In genomic region chr13:89170040-89170439, GRCm38 (mm10) we compare ENCODE assay signal across 23 mouse cellular contexts.
"Had no signal": no experiment of that assay in that cellular context is flagged by ENCODE, and none has a peak within 500 bp of the region (broad histone marks: within the 10 kb centered on the region; RNA-seq: fewer than 3 reads in every experiment).

No protein-coding gene starts in this region.

- H3K4me2 ChIP-seq: heart, embryonic 11.5 days; heart, embryonic 13.5 days; heart, embryonic 15.5 days; hindbrain, embryonic 14.5 days; intestine, embryonic 15.5 days; limb, embryonic 12.5 days had no signal

- ATAC-seq: forebrain, postnatal 0 days; inflammation-experienced regulatory T-cells, adult 6 months; intestine, embryonic 15.5 days; intestine, postnatal 0 days had no signal

- H3K4me1 ChIP-seq: heart, embryonic 13.5 days; heart, embryonic 15.5 days; intestine, embryonic 15.5 days; limb, embryonic 10.5 days; limb, embryonic 12.5 days had no signal

- H3K27me3 ChIP-seq: heart, embryonic 13.5 days; heart, embryonic 15.5 days; intestine, embryonic 15.5 days; limb, embryonic 12.5 days had no signal

- H3K4me3 ChIP-seq: heart, adult 2 months; heart, embryonic 13.5 days; heart, embryonic 15.5 days; intestine, embryonic 15.5 days; layer of hippocampus, adult 2 months; left cerebral cortex, adult 2 months; limb, embryonic 10.5 days; limb, embryonic 12.5 days had no signal

- H3K27ac ChIP-seq: heart, adult 2 months; heart, embryonic 13.5 days; heart, embryonic 15.5 days; hindbrain, embryonic 14.5 days; intestine, embryonic 15.5 days; layer of hippocampus, adult 2 months; left cerebral cortex, adult 2 months; limb, embryonic 10.5 days; limb, embryonic 12.5 days had no signal

- H3K9me3 ChIP-seq: heart, embryonic 13.5 days; heart, embryonic 15.5 days; intestine, embryonic 15.5 days; limb, embryonic 10.5 days; limb, embryonic 12.5 days had no signal

- H3K9ac ChIP-seq: forebrain, postnatal 0 days; heart, embryonic 13.5 days; heart, embryonic 15.5 days; hindbrain, embryonic 14.5 days; intestine, embryonic 15.5 days; limb, embryonic 12.5 days had no signal

- H3K36me3 ChIP-seq: heart, embryonic 13.5 days; heart, embryonic 15.5 days; intestine, embryonic 15.5 days; limb, embryonic 10.5 days; limb, embryonic 12.5 days had no signal

- DNase-seq: forebrain, postnatal 0 days; gastrocnemius, postnatal 14 days; gastrocnemius, postnatal 36 days; heart, adult 11 months; heart, adult 2 months; heart, postnatal 4 days; kidney, adult 18-20 months; kidney, adult 8-10 months; kidney, postnatal 10 days; kidney, postnatal 25 days; kidney, postnatal 4 days; liver had no signal
